Mouse (Mus musculus) Muller cell, postnatal 12 days (primary cell): ENCODE data around the gene Frmd8.
"Not testable (repeated sequence)": the region's sequence is repeated elsewhere in the genome, so short reads cannot be mapped to it uniquely, and the experiment has no call there.

Source experiments
- DNase-seq: peaks from one replicate; pipeline ENCODE4 v3.0.0-alpha.2; 2015; ENCODE audit errors: inconsistent ontology term

Frmd8 gene

DNA sequence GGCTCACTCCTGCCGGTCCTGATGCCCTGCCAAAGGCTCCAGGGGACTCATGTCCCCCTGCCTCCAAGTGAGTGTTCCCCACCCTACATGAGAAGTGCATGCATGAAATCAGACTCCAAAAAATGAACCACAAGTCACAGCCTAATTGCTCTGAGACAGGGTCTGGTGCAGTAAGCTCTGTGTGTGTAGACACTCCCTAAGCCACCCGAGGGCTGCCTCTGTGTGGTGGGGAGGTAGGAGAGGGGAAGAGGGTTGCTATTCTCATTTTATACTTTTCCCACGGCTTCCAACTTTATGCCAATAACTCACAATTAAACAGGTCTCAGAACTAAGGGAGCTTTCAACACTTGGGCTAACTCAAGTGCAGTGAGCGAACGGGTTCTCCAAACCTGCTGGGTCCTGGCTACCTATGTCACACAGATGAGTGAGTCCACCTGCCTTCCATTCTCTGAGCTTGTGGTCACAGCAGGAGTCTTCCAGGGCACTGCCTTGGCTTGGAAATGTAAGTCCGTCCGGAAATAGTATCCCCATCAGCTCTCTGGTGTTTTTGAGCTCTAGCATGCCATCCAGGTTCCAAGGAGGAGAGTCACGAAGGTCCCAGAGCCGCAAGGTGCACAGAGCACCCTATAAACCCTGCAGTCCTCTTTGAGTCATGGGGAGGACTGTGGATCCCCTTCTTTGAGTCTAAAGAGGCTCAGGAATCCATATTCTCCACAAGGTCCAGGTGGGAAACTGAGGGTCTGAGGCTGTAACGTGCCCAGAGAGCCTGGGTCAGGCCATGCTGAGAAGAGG is 50.1 kb downstream of the Frmd8 start:
- DNase-seq = no peak

DNA sequence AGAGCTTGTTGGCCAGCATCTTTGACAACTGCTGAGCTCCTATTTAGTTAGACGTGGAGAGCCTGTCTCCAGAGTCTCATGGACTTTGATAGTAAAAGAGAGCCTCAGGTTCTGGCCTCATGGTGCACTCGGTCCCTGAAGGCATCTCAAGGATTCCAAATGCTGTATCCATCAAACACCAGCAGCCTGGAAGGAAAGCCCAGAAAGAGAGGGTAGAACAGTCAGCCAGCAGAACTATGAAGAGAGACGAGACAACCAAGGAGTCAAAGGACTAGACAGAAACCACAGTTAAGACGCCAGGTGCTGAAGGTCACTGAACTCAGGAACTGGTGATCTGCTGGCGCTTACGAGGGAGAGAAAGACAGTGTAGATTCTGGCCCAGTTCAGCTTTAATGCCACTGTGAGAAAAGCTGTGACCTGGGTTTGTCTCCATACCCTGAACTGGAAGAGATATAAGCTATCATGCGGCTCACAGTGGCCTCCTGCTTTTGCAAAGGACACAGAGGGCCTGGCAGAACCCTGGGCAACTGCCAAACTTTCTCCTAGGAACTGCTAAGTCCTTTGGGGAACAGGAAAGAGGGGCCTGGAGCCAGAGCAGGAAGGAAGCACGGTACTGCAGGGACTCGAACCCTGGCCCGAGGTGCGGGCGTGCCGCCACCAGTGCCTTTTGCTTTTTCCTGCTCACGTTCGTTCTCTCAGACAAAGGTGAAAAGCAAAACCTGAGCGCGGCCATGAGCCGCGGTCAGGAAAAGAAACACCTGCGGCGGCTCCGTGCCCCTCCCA is 50.8 kb downstream of the Frmd8 start:
- no peak for DNase-seq

DNA sequence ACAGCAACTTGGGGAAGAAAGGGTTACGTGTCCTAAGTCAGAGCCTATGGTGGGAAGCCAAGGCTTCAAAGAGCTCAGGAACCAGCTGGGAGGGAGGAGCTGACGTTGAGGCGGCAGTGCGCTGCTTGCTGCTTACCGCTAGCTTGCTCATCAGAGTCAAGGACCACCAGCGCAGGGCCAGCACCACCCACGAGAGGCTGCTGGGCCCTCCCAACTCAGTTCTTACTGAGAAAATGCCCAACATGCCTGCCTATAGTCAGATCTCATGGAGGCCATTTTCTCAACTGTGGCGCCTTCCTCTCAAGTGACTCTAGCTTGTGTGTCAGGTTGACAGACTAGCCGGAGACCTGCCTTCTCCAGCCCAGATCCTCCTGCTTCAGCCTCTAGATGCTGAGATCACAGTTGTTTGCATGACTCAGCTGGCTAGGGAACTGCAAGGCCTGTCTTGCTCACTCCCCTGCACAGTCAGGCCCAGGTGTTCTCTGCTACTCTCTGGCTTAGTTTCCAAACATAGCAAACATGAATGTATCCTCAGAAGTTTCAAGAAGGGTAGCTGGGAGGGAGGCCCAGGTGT is 51.7 kb downstream of the Frmd8 start:
- no peak for DNase-seq

DNA sequence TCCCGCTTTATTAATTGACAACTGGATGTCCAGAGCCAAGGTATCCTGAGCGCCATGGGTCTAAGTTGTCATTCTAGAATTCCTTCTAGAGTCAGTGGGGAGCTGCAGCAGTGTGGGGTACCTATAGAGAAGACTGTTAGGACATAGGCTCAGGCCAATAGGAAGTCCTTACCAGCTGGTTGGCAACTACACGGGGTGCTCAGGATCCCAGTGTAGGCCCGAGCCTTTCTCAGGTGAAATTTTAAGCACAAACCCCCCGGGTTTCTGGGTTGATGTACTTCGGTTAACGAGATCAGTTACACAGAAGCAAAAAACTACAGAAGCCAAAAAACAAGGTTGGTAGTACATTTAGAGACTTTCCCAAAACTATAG is 52.3 kb downstream of the Frmd8 start:
- no peak for DNase-seq

DNA sequence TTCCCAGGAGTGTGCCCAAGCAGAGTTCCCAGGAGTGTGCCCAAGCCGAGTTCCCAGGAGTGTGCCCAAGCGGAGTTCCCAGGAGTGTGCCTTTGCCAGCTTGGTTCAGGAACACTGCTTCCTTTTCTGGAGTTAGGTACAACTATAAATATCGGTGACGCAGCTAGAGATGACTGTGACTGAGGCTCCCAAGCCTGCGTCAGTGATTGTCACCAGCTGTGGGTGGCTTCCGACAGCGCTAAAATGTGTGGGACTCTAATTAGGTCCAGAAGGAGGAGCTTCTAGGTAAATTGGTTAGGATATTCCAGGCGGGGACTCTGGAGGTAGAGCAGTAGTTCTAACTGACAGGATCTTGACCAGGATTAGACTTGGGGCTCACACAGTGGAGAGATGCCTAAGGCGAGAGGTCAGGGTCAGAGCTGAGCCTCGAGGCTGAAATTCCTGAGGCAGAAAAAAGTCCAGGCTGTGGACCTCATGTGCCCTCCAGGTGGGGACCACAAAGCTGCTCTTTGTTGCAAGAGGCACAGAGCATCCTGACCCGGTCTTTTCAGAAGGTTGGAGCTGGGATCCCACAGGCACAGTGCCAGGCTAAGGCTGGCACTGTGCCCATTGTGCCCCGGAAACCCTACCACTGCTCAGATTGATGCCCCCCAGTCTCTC is 52.8 kb downstream of the Frmd8 start:
- peak; percentile 74 for DNase-seq

DNA sequence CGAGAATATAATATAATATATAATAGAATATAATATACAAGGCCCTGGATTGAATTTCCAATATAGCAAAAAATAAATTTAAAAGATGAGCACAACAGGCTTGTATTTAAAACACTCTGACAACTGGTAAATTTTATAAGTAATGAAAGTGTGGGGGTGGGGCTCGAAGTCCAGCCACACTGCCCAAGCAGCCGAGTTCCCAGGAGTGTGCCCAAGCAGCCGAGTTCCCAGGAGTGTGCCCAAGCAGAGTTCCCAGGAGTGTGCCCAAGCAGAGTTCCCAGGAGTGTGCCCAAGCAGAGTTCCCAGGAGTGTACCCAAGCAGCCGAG is 53.3 kb downstream of the Frmd8 start:
- DNase-seq = no peak

DNA sequence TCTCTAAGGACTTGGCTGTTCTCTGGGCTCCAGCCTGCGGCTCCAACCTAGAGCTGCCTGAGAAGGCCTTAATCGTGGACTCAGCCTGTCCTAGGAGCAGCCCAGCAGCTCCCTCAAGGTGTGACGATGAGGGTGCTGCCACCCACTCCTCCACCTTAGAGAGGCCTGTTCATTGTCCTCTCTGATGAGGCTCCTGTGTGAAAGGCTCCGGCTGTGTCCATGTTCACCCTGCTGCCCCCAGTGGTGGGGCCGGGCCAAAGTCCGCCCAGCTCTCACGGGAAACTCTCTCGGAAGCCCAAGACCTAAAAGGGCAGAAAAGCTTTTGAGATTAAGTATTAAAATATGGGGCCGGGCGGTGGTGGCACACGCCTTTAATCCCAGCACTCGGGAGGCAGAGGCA is 55.5 kb downstream of the Frmd8 start:
- peak; percentile 59 for DNase-seq

DNA sequence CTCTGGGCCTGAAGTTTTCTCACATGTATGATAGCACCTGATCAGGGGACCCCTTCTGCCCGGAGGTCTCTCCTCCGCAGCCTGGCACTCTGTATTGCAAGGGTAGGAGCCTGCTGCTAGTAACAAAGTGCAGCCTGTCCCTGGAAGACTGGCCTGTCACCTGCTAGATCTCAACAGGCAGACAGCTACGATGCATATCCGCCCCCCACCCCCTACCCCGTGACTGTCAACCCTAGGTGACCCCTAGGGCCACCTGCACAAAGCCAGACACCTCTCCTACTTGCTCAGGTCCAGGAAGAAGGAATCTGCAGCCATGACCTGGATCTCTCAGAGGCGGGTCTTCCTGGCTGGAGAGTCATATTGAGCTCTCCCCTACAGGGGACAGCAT is 56.5 kb downstream of the Frmd8 start:
- no peak for DNase-seq

DNA sequence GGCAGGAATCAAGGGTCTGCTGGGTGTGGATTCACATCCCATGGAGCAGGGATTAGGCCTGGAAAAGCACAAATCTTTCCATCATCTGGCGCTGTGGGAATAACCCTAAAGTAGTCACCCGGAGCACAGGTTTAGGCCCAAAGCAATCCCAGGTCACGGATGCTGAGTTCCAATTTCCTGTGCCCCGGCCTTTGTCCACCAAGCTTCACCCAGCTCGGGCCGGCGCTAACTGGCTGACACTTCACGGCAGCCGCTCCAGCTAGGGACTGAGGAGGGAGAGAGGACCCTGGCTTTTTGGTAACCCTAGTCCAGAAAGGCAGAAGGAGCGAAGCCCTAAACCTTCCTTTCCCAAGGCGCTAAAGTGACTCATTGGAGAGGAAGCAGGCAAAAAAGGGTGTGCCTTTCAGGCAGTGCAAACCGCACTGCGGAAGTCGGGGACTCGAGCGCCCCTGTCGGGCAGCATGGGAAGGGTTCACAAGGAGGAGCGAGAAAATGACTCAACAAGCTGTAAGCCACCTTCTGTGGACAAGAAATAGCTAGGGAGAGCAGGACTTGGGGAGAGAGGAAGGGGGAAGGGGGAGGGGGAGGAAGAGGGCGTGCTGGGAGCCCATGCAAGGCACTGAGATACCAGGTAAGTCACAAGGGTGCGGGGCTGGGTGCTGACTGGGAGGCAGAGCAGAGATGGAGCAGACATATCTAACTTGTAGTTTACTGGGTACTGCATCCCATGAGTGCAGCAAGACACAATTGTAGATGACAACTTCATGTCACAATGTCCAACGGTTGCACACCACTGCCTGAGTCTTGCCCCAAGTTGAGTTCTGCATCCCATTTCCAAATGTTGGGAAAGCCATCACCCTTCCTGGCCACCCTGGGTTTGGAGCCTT is 57.1 kb downstream of the Frmd8 start:
- peak; percentile 91 for DNase-seq

DNA sequence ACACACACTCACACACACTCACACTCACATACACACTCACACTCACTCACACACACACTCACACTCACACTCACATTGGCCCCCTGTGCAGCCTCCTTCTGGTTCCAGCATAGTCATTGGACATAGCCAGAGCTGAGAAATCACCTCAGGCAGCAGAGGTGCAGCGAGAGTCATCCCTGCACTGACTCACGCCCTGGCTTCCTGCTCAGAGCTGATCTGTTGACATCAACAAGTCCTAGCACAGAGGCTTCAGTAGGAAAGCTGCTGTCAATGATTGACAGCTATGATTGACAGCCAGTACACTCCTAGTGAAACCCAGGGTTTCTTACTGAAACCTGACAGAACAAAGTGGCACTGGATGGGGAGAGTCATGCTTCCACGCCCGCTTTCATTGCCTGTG is 59.1 kb downstream of the Frmd8 start:
- DNase-seq = no peak

DNA sequence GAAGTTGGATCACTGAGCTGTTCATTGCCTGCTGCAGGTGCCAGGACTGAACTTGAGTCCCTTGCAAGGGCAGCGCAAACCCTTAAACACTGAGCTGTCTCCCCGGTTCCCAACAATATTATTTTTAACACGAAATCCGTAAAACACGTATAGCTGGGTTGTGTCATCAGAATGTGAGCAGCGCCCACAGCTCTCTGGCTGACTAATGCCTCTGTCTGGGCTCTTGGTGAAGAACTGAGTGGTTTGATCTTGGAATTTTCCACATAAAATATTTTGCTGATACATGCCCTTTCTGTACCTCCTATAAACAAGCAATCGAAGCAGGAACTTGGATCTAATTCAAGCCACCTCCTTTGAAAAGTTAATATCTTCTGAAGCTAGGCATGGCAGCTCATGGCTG is 60.1 kb downstream of the Frmd8 start:
- no peak for DNase-seq

DNA sequence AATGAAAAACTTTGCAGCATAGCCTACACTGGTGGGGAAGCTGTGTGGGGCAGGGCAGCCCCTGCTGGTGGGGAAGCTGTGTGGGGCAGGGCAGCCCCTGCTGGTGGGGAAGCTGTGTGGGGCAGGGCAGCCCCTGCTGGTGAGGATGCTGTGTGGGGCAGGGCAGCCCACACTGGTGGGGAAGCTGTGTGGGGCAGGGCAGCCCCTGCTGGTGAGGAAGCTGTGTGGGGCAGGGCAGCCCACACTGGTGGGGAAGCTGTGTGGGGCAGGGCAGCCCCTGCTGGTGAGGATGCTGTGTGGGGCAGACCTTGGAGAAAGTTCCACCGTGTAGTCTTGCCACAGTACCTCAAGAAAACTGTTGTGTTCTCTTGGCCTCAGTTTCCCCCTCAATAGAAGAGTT is 61.0 kb downstream of the Frmd8 start:
- not testable (repeated sequence) for DNase-seq

DNA sequence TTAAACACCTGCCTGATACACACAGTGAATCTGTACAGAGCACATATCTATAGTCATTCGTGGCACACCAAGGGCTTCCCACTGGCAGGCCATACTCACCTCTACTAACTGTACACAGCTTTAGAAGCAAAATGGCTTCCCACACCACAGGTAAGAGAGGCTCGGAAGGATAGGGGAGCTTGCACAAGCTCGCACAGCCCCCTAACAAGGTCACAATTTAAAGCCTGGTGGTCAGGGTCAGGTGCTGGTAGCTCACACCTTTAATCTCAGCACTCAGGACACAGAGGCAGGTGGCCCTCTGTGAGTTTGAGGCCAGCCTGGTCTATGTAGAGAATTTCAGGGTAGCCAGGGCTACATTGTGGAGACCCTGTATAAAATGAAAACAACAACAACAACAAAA is 61.5 kb downstream of the Frmd8 start:
- DNase-seq = no peak

DNA sequence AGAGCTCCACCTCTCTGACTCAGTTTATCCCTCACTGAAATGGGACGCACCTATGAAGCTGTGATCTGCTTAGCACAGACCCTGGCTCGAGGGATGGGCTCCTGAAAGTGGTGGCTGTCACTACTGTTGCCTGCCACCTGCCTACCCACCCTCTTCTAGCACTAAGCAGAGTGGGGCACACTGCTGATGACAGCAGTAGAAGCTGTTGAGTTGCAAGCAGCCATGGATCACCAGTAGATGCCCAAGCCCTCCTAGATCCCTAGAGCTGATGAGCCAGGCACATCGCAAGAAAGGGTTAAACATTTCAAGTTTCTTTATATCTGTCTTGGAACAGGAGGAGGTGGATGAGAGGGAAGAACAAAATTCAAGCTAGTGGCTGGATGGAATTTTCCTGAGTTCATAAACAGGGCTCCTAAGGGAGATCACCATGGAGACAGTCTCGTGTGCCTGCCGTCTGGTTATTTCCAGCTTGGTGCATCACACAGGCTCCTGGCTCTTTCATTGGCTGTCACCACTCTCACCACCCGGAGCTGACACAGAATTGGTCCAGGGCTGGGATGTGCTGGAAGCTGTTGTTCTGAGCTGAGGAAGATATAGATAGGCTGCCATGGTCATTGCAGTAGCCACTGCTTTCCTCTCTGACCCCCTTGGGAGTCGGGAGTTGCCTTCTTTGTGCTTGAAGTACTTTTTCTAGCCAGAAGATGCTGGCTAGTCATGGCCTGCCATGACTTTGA is 63.1 kb downstream of the Frmd8 start:
- DNase-seq = peak; percentile 91

DNA sequence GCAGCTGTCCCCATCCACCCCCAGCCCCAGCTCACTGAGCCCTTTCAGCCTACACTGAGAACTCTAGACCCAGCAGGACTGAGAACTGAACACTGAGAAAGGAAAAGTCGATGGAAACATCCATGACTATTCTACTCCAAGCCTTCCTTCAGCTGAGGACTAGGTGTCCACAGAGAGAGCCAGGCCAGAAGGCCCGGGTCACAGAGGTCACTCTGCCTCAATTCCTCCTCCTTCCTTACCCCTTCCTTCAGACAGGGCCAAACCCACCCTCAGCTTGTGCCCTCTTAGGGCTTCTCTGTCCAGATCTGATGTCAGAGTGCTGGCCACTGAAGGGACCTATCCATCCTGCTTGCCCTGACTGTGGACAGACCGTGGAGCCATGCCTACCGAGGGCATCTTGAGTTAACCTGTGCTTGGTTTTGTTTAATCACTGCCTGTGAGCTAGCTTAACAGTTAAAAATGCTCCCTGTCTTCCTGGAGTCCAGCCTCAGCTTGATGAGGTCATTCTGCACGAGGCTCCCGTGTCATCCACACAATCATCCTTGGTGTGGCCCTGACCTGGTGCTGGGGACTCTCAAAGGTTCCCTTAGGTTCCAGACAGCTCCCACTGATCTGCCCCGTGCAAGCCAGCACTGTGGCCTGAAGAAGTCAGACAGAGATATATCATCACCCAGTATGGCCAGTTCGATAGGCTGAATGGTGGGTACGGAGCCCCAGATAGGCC is 64.1 kb downstream of the Frmd8 start:
- DNase-seq = no peak

DNA sequence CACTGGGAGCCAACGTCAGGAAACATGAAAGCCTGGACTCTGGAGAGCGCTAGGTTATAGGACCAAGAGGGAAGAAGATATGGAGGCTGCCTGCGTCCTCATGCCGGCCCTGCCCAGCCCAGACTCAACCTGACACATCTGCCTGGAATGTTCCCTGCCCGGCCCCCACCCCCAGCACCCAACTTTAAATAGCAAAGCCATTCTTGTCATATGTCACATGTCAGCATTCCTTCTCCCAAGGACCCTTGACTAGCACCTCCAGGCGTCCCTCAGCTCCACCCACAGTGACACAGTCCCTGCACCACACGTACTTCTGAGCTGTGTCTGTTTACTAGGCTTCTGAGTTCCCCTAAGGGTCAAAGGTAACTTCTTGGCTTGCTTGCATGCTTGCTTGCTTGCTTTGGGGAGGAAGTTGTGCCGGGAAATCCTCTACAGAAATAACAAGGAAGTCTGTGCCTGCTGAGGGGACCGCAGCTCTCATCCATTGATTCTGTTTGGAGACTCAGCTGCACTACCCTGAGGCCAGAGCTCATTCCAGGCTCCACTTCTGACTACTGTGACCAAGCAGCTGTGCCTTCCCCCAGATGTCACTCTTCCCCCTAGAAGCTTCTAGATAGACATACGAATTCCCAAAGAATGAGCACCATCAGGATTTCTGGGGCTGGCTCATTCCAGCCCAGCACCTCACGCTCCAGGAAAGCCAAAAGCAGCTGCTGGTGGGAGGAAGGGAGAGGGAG is 64.8 kb downstream of the Frmd8 start:
- DNase-seq = peak; percentile 88

DNA sequence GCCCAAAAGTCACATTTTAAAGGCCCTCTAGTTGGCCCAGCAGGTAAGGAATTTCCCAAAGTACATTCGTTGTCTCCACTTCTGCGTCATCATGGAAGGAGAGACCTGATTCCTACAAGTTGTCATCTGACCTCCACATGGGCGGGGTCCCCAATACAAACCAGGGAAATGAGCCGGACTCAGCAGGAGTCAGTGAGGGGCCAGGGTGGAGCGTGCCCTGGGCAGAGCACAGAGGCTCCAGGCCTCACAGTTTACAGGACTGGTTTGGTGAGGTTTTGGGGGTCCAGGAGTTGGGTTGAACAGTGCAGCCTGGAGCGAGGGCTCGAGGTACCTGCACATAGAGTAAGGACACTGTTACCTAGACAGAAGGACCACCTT is 65.4 kb downstream of the Frmd8 start:
- no peak for DNase-seq

DNA sequence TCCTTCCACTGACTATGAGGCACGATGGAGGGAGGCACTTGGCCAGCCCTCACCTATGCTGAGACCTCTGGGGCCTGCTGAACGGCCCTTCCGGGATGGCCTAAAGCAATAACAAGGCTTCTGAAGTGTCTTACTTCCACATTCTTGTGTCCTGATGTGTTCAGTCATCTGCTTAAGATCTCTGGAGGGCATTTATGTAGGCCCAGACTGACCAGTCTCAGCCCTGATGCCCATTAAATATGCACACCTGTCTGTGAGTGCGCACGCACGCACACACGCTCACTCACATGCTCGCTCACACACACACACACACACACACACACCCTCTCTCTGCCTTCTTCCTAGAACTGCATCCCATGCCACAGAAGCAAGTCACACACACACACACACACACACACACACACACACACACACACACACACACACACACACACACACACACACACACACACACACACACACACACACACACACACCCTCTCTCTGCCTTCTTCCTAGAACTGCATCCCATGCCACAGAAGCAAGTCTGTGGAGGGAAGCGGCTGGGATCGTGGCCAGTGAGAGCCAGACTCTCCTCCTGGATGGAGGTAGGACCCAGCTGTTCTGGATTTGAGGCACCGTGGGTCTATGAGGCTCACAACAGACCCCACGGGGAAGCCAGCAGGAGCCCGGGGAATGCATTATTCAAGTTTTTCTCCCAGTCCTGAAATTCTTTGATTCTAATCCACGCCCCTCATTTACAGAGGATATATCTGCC is 65.9 kb downstream of the Frmd8 start:
- no peak for DNase-seq

DNA sequence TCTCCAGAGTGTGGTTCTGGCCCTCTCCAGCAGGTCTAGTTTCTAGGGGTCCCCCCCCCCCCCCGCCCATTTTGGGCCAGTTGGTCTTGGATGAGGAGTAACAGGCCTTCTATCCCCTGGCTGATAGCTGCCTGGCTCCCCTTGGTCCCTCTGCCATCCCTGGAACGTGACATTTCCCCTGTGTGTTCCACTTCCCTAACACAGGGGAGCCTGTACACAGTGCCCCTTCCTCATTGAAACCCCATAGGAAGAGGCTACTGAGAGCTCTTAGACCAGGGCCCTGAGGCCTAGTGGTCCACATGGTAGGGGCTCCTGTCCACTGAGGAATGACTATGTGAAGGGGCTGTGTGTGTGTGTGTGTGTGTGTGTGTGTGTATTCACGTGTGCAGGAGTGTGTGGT is 67.3 kb downstream of the Frmd8 start:
- DNase-seq = no peak
